Mouse (Mus musculus) E14TG2a.4 (cell line): ENCODE results near the gene Pnp2.
A peak's percentile ranks its signal among the peaks of the same experiment; 100 is the strongest.
"Not testable (repeated sequence)": the region's sequence is repeated elsewhere in the genome, so short reads cannot be mapped to it uniquely, and the experiment has no call there.

Source experiments
- H3K27me3 ChIP-seq: 2 replicates; pipeline ENCODE4 v1.6.1; 2014; ENCODE audit warnings: low read length, control low read depth; ENCODE audit not compliant: insufficient read depth
- H3K36me3 ChIP-seq: 2 replicates; pipeline ENCODE4 v1.6.1; 2014; ENCODE audit warnings: low read length, control low read depth; ENCODE audit not compliant: insufficient read depth
- H3K4me1 ChIP-seq: replicated peaks from 2 replicates; pipeline ENCODE4 v1.6.1; 2014; ENCODE audit warnings: low read depth, low read length, control low read depth
- H3K4me3 ChIP-seq: replicated peaks from 2 replicates; pipeline ENCODE4 v1.5.1; 2014; ENCODE audit warnings: mild to moderate bottlenecking, low read length
- H3K9me3 ChIP-seq: 2 replicates; pipeline ENCODE4 v1.6.1; 2014; ENCODE audit warnings: low read length, control low read depth
- CTCF ChIP-seq: conservative IDR thresholded peaks from 2 replicates; pipeline ENCODE4 v1.5.1; 2014; ENCODE audit warnings: low read length
- NANOG ChIP-seq: IDR thresholded peaks from 2 replicates; pipeline ENCODE4 v1.6.1; 2014; ENCODE audit warnings: borderline replicate concordance, low read length, mixed read lengths
- POU5F1 ChIP-seq: IDR thresholded peaks from 2 replicates; pipeline ENCODE4 v1.6.1; 2014; ENCODE audit warnings: low read length, borderline replicate concordance

Gene Pnp2

GRCm38 (mm10) chr14:50955942-50956508 is at the start of gene Pnp2:
Gene Pnp2 (plus strand): TSS chr14:50955992.
- not testable (repeated sequence) for H3K27me3 ChIP-seq, H3K4me1 ChIP-seq
- peaks cover 16% of the 10 kb centered on the region for H3K36me3 ChIP-seq
- peak within 1 kb of the TSS; percentile 52; the same call in 1 of the 2 replicates for H3K4me3 ChIP-seq
- H3K9me3 ChIP-seq, result peaks cover 17% of the 10 kb centered on the region

- no peak for TF ChIP-seq NANOG
- no peak for TF ChIP-seq CTCF
- TF ChIP-seq POU5F1, result no peak
- peaks cover 39% of the 10 kb centered on the region for H3K4me1 ChIP-seq
- H3K27me3 ChIP-seq, result no peaks in the 10 kb centered on the region
Measured at GRCm38 (mm10) chr14:50908126-50908525, 47.7 kb upstream of the Pnp2 start.

DNA sequence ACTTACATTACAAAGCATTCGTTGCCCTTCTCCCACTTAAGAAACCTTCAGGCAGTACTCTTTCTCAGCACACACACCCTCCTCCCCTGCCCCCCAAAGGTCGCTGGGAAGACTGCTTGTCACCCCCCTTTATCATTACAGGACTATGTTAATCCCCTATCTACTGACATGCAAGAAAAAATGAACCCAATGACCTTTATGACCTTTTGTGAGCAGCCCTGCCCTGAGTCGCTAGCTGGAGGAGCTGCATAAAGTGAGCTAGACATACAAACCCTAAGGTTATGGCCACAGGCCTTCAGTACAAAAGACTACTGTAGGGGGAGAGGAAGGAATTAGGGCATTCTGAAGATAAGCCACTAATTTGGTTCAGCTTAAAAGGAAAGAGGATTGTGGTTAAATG is 44.4 kb upstream of the Pnp2 start:
- Histone ChIP-seq H3K36me3 (peaks cover 68% of the 10 kb centered on the region), H3K4me1 (peaks cover 57% of the 10 kb centered on the region), H3K27me3 (no peaks in the 10 kb centered on the region), H3K9me3 (no peaks in the 10 kb centered on the region), H3K4me3 (no peak overlapping the region)
- no peak for TF ChIP-seq NANOG

More at GRCm38 (mm10) chr14:50908126-50908525, 47.7 kb upstream of the Pnp2 start:
- Histone ChIP-seq H3K4me3 (no peak overlapping the region), H3K36me3 (peaks cover 42% of the 10 kb centered on the region), H3K9me3 (no peaks in the 10 kb centered on the region)

DNA sequence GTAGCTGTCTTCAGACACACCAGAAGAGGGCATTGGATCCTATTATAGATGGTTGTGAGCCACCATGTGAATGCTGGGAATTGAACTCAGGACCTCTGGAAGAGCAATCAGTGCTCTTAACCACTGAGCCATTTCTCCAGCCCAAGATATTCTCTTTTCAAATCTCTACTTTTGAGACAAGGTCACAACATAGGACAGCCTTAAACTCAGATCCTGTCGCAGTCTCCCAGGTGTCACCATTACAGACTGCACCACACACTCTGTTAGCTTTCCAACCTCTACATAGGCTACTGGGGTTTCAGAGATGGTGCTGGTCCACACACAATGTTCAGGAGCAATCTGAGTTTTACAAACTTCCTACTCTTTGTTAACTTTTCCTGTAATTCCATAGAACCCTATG is 32.4 kb upstream of the Pnp2 start:
- H3K9me3 ChIP-seq, result peaks cover 12% of the 10 kb centered on the region; the same call in 1 of the 2 replicates
- peaks cover 32% of the 10 kb centered on the region for H3K4me1 ChIP-seq
- H3K4me3 ChIP-seq, result peak overlapping the region; percentile 90
- not testable (repeated sequence) for H3K27me3 ChIP-seq
- H3K36me3 ChIP-seq, result peaks cover 61% of the 10 kb centered on the region

GRCm38 (mm10) chr14:50924281-50925064 is 31.3 kb upstream of the Pnp2 start, which contains the start of the genes Osgep and Apex1:
Gene Osgep (minus strand): TSS chr14:50924893.
Gene Apex1 (plus strand): TSS chr14:50924968.
- no peak for TF ChIP-seq POU5F1
- TF ChIP-seq NANOG, result no peak
- no peak for TF ChIP-seq CTCF
- peak within 1 kb of the TSS; percentile 90 for H3K4me3 ChIP-seq
- peaks cover 62% of the 10 kb centered on the region for H3K36me3 ChIP-seq
- peaks cover 42% of the 10 kb centered on the region for H3K4me1 ChIP-seq
- H3K9me3 ChIP-seq, result peaks cover 12% of the 10 kb centered on the region; the same call in 1 of the 2 replicates
- no peaks in the 10 kb centered on the region for H3K27me3 ChIP-seq

DNA sequence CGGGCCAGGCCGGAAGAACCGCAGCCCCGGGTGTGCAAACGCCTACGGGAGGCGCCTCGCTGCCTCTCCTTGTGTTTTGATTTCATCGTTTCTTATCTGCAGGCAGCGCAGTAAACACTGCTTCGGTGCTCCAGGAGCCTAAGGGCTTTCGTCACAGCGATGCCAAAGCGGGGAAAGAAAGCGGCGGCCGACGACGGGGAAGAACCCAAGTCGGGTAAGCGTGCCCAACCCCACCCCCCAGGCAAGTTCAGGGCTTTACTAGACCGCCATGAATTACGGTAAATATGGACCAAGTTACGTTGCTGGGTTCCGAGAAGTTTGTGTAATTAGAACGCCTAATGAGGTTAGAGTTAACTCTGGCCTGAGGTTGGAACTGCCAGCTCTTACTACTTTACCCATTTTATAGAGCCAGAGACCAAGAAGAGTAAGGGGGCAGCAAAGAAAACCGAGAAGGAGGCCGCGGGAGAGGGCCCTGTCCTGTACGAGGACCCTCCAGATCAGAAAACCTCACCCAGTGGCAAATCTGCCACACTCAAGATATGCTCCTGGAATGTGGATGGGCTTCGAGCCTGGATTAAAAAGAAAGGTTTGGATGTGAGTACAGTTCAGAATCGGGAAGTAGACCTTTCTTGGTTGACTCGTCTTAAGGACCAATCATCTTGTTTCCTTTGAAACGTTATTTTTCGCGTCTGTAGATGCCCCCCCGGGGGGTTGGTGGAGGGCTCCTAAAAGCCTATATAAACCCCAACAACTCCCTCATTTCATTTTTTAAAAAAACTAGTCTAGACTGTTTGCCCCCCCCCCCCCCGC is 30.5 kb upstream of the Pnp2 start:
- peaks cover 11% of the 10 kb centered on the region; the same call in 1 of the 2 replicates for H3K9me3 ChIP-seq
- H3K4me3 ChIP-seq, result peak overlapping the region; percentile 90
- peaks cover 60% of the 10 kb centered on the region for H3K36me3 ChIP-seq
- peaks cover 48% of the 10 kb centered on the region for H3K4me1 ChIP-seq
- TF ChIP-seq POU5F1 (no peak), NANOG (no peak), CTCF (no peak)
- no peaks in the 10 kb centered on the region for H3K27me3 ChIP-seq

DNA sequence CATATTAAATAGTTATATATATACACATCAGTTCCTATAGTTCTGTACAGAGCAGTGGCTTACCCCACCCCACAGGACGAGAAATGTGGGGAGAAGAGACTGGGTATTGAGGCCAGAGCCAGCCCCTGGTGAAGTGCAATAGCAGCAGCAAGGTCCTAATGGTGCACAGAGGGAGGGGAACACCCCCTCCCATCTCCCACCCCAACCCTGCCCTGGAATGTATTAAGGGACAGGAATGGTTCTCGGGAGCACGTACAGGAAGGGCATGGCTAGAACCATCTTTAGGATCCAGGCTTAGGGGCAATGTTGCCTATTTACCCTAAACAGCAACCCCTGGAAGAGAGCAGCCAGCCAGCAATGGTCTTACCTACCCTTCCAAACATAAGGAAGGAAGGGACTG is 28.4 kb upstream of the Pnp2 start:
- Histone ChIP-seq H3K4me3 (peak overlapping the region; percentile 97), H3K9me3 (no peaks in the 10 kb centered on the region), H3K27me3 (no peaks in the 10 kb centered on the region), H3K4me1 (peaks cover 57% of the 10 kb centered on the region), H3K36me3 (peaks cover 44% of the 10 kb centered on the region)
- TF ChIP-seq NANOG, result no peak
- TF ChIP-seq POU5F1, result no peak
- TF ChIP-seq CTCF, result no peak

DNA sequence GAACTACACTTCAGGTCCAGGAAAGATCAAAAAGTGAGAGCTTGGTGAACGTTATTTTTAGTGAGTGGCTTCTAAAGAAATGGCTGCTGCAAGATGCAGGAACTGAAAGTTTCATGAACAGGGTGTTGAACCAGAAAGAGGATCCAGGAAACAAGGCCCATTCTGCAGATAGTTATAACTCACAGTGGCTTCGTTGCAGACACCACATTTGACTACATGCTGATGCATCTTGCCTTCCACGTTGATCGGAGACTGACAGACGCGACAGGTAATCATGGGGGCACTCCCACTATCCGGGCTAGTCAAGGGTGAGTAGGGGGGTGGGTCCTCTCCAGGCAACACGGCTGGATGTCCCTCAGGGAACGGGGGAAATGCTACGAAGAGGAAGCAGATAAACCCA is 25.8 kb upstream of the Pnp2 start:
- H3K36me3 ChIP-seq, result peaks cover 53% of the 10 kb centered on the region

DNA sequence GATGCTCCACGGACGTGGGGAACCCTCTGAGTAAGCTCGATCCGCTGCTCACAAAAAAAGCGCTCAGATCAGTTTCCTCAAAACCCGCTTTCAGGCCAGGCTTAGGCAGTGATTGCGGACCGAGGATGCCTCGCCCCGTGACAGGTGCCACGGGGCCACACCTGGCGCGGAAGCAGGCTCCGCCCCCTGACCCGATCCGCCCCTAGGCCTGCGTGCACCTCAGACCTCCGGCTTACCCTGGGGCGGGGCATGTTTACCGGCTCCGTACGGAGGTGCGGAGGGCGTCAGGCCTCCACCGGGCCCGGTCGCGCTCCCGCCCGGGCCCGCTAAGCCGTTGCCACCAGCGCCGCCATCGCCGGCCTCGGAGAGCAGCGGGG is 25.4 kb upstream of the Pnp2 start:
- Histone ChIP-seq H3K4me1 (peaks cover 72% of the 10 kb centered on the region), H3K4me3 (peak overlapping the region; percentile 97)
- TF ChIP-seq CTCF, result no peak
- no peak for TF ChIP-seq NANOG
- TF ChIP-seq POU5F1, result no peak

More for the DNA sequence above, 25.8 kb upstream of the Pnp2 start:
- Histone ChIP-seq H3K4me3 (peak overlapping the region; percentile 97), H3K9me3 (no peaks in the 10 kb centered on the region), H3K4me1 (peaks cover 67% of the 10 kb centered on the region), H3K27me3 (no peaks in the 10 kb centered on the region)
- TF ChIP-seq POU5F1, result no peak
- no peak for TF ChIP-seq NANOG
- TF ChIP-seq CTCF, result no peak

More for the DNA sequence above, 25.4 kb upstream of the Pnp2 start:
- Histone ChIP-seq H3K9me3 (no peaks in the 10 kb centered on the region), H3K27me3 (no peaks in the 10 kb centered on the region), H3K36me3 (peaks cover 53% of the 10 kb centered on the region)
